Mouse (Mus musculus) large intestine, adult 2 months (tissue): ENCODE results near the gene Cmtm4. TPM values are rescaled to one million over a fixed set of nuclear protein-coding genes. Genes with fewer than 3 reads are reported as not detected.
"Not testable (repeated sequence)": the region's sequence is repeated elsewhere in the genome, so short reads cannot be mapped to it uniquely, and the experiment has no call there.

Source experiments
- DNase-seq: peaks from one replicate; pipeline ENCODE4 v3.0.0-alpha.2; 2012; ENCODE audit warnings: low read depth, low spot score
- WGBS: fragments of 180-500 bp; shearing (Covaris S2); methylation state at CpG from one replicate; pipeline ENCODE4 v1.1.7; 2018; 5-methylcytosine and 5-hydroxymethylcytosine counted together
- polyA plus RNA-seq: library from polyadenylated mRNA; depleted of rRNA; stranded (reverse); fragments of >200 nt; gene quantifications from 2 replicates; pipeline ENCODE4 v1.2.3, GENCODE M21; 2012

Cmtm4 gene
- polyA plus RNA-seq, 1 experiment: 20.9 TPM

GRCm38 (mm10) chr8:104342426-104342825 lies 53.2 kb downstream of the Cmtm4 start:
- 73% methylated on average over 5 of the region's 5 CpGs for WGBS
- DNase-seq: no peak

DNA sequence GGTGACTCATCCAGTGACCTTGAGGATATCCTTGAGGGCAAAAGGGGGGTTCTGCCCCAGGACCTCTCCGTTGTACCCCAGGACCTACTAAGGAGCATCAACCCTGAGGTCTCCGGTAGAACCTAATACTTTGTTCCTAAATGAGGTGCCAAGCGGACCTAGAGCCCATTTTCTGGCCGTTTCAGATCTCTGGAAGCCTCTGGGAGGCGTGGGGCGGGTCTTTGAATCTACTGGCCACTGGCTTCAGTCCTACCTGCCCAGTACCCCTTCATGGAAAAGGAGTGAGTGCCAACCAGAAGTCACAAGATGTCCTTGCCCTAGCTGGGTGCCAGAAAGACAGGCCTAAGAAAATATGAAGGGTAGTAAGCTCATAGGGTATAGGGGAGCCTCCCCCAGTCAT lies 53.9 kb downstream of the Cmtm4 start:
- WGBS: 59% methylated on average over 6 of the region's 6 CpGs

GRCm38 (mm10) chr8:104341106-104341561 lies 54.5 kb downstream of the Cmtm4 start:
- DNase-seq: no peak
- 1% methylated on average over 24 of the region's 24 CpGs for WGBS

More for the DNA sequence above, 53.9 kb downstream of the Cmtm4 start:
- no peak for DNase-seq

DNA sequence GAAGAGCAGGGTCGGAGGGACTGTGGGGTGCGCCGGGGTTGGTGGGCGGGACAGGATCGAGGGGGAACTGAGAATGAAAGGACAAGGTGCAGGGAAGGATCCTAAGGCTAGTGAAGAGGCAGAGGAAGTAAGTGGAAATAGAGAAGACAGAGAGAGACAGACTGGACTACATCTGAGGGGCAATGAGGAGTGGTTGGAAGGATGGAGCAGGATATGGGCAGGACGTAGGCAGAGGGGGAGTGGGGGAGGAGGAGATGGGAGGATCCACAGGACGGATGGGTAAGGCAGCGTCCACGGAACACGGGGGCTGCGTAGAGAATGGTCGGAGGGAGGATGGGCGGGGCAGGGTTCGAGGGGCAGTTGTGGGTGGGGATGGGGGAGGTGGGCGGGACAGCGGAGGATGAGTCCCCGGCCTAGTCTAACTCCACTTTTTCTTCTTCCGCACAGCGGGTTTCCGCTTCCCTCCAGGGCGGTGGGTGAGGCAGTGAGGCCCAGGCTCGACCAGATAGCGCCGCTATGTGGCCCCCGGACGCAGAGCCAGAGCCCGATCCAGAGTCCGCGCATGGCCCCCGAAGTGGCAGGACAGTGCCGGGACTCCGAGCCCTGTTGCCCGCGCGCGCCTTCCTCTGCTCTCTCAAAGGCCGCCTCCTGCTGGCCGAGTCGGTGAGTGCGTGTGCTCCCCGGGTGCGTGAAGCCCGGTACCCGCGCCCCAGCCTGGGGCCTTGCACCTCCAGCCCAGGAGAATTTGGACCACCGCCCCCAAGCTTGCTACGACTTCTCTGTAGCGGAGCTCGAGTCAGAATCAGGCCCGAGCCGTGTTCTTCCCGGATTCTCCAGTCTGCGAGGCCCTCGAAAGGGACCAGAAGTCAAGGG lies 55.1 kb downstream of the Cmtm4 start:
- no peak for DNase-seq
- WGBS: under 1% methylated on average over 54 of the region's 54 CpGs

DNA sequence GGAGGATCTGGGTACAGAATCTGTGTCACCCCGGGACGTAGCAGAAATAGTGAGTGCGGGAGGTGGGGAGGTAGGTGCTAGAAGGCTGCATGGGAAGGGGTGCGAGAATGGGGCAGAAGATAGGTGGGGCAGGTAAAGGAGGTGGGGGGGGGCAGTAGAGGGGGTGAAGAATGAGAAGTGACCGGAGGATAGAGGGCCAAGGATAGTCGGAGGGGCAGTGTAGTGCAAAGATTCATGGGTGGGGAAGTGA lies 55.7 kb downstream of the Cmtm4 start:
- no peak for DNase-seq
- 10% methylated on average over 6 of the region's 6 CpGs for WGBS

DNA sequence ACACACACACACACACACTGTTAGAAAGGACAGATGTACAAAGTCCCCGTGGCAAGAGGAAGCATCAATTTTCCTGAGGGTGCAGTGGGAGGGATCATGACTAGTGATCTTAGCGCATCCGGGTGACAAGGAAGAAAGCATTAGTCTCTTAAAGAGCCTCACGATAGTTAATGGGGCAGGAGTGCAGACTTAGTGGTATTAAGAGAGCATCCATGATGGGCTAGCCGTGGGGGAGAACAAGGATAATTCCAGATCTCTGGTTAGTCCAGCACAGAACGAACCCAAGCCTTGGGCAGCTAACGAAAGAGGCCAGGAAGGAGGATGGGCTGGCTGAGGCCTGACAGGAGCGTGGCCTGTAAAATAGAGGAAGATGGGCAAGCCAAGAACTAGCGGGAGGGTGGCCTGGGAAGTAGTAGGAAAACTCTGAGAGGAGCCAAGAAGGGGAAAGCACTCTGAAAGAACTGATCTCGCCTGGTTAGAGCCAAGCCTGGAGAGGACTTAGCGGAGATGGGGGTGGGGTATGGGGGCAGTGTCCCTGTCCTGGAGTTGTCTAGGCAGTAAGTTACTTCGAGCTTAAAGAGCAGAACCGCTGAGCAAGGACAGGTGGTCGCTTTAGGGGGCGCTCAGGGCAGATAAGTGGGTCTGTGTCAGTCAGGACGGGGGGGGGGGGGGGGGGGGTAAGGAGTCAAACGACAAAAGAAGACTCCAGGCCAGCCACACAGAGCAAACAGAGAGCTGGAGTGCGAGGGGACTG lies 56.2 kb downstream of the Cmtm4 start, which contains the start of gene Cmtm3:
TSS of gene Cmtm3 (plus strand) at position 182 of the 754 bp plus-strand sequence.
- DNase-seq: no peak
- 24% methylated on average over 18 of the region's 18 CpGs for WGBS

GRCm38 (mm10) chr8:104337890-104338289 lies 57.7 kb downstream of the Cmtm4 start:
- WGBS: 56% methylated on average over 3 of the region's 3 CpGs

GRCm38 (mm10) chr8:104336806-104337205 lies 58.8 kb downstream of the Cmtm4 start:
- DNase-seq: no peak
- 83% methylated on average over 1 of the region's 1 CpGs for WGBS

More at GRCm38 (mm10) chr8:104337890-104338289, 57.7 kb downstream of the Cmtm4 start:
- DNase-seq: no peak

DNA sequence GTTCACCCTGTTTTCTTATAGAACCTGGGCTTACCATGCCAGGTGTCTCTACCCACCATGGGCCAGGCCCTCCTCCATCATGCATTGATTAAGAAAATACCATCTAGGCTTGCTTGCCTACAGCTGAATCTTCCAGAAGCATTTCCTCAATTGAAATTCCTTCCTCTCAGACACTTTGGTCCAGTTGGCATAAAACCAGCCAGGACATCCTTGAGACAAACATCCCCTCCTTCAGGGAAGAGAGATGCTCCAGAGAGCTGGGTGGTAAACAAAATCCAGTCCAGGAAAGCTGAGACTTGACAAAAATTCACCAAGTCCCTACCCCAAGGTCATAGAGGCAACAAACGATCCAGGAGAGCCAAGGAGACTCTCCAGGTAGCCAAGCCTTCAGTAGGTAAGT lies 61.4 kb downstream of the Cmtm4 start:
- no peak for DNase-seq
- WGBS: 63% methylated on average over 1 of the region's 1 CpGs

- no peak for DNase-seq
- 64% methylated on average over 5 of the region's 5 CpGs for WGBS
These were observed 61.8 kb downstream of the Cmtm4 start for GRCm38 (mm10) chr8:104333786-104334185.

DNA sequence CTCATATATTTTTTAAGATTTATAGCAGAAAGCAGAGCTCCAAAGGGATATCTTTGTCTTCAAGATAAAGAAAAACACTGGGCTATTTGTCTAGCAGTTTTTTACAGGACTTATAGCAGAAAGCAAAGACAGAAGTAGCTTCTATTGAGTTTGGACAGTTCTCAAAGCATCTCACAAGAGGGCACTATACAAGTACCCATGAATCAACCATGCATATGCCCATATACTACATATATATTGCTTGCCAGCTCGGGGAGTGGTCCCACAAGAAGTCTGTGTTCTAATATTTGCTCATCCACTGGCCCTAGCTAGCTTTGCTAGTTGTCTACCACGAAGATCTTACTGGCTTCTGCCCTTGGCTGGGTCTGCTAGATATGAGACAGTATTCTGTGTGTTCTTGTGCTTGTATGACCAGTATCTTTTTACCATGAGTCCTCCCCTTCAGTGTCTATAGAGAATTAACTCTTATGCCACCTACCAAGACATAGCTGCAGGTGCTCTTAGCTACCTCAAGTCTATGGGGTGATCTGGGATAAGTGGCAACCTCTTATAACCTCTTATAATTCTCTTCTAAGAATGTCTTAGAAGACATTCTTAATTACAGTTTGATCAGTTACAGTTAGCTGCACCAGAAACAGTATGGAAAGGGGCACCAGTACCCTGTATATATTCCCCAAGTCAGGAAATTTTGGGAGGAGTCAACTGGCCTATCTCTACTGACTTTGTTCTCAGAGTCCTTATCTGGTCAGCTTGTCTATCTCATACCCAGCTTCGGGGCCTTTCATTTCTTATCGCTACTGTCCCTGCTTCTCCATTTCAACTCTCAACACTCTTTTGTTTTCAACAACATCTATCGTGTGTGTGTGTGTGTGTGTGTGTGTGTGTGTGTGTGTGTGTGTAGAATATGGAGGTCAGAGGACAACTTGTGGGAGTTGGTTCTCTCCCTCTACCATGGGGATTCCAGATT lies 62.7 kb downstream of the Cmtm4 start:
- 71% methylated on average over 5 of the region's 5 CpGs for WGBS
- no peak for DNase-seq

DNA sequence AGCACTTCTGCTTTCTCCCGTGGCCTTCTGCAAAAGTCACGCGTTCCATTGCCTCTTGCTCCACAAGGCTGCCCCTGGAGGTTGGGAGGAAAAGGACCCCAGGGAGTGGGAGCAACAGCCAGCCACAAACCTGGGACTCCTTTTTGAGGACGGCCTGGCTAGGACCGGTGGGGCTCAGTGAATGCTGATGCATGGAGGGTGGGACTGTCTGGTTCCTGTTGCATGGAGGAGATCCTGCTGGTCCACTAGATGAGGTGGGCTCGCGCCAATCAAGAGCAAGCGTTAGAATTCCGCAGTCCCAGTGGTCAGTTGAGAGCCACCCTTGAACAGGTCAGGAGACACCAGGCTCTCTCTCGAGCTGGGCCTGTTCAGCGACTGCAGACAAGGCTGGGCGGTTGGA lies 73.7 kb downstream of the Cmtm4 start, which contains the start of gene Cmtm2b:
TSS of gene Cmtm2b (plus strand) at position 301 of the 400 bp plus-strand sequence.
- 81% methylated on average over 12 of the region's 12 CpGs for WGBS
- DNase-seq: not testable (repeated sequence)

GRCm38 (mm10) chr8:104321267-104321666 lies 74.3 kb downstream of the Cmtm4 start, which contains the start of gene Gm11020:
Gm11020 (plus strand) TSS chr8:104321567.
- 75% methylated on average over 11 of the region's 11 CpGs for WGBS
- DNase-seq: not testable (repeated sequence)

GRCm38 (mm10) chr8:104313311-104313710 lies 82.3 kb downstream of the Cmtm4 start:
- DNase-seq: no peak

GRCm38 (mm10) chr8:104312023-104312422 lies 83.6 kb downstream of the Cmtm4 start:
- 90% methylated on average over 3 of the region's 3 CpGs for WGBS

More at GRCm38 (mm10) chr8:104313311-104313710, 82.3 kb downstream of the Cmtm4 start:
- WGBS: 40% methylated on average over 4 of the region's 4 CpGs

GRCm38 (mm10) chr8:104309441-104310155 lies 86.0 kb downstream of the Cmtm4 start, which contains the start of the genes Gm45711 and Cmtm1:
Gm45711 (minus strand) TSS chr8:104310081.
Cmtm1 (minus strand) TSS chr8:104310145.
- not testable (repeated sequence) for DNase-seq
- WGBS: 87% methylated on average over 36 of the region's 36 CpGs

More at GRCm38 (mm10) chr8:104312023-104312422, 83.6 kb downstream of the Cmtm4 start:
- DNase-seq: not testable (repeated sequence)

DNA sequence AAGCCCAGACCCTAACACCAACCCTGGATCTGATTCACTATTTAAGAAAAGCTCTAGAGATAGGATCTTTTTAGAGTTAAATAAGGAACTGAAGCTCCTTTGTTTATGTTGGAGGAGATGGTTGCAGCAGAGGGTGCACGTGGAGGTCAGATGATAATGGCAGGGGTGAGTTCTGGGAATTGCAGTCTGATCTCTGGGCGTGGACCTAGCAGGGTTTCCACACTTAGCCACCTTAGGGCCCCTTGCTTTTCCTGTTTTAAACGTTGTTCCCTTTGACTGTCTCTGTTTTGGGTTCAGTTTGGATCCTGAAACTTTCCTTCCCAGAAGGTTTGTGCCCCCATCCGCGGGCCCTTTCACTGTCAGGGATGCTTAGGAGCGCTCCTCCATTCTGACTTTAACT lies 87.3 kb downstream of the Cmtm4 start:
- WGBS: 27% methylated on average over 6 of the region's 6 CpGs
- not testable (repeated sequence) for DNase-seq

- WGBS: 78% methylated on average over 11 of the region's 11 CpGs
- DNase-seq: no peak
These were observed 90.6 kb downstream of the Cmtm4 start for GRCm38 (mm10) chr8:104304962-104305361.
